Mouse (Mus musculus) lung, adult 2 months (tissue): ENCODE measurements around the gene Edf1. TPM values are rescaled to one million over a fixed set of nuclear protein-coding genes. Genes with fewer than 3 reads are reported as not detected.
A peak's percentile ranks its signal among the peaks of the same experiment; 100 is the strongest.

Experiments
- DNase-seq: peaks from one replicate; pipeline ENCODE4 v3.0.0; 2022
- H3K4me1 ChIP-seq: fragments of 200-500 bp; 2 replicates; pipeline ENCODE4 v1.6.1; 2011; ENCODE audit warnings: low read length; ENCODE audit not compliant: control insufficient read depth, insufficient read depth
- H3K4me3 ChIP-seq: fragments of 200-500 bp; replicated peaks from 2 replicates; pipeline ENCODE3; 2011; ENCODE audit warnings: low read depth, mild to moderate bottlenecking, control low read depth, low read length; ENCODE audit errors: extremely low read depth
- CTCF ChIP-seq: fragments of 200-500 bp; IDR thresholded peaks from 2 replicates; pipeline ENCODE4 v1.5.1; 2011; ENCODE audit warnings: mild to moderate bottlenecking, low read length, control low read depth; ENCODE audit not compliant: insufficient read depth
- POLR2A ChIP-seq: fragments of 200-500 bp; IDR thresholded peaks from 2 replicates; pipeline ENCODE4 v1.6.1; 2011; ENCODE audit warnings: low read depth, mild to moderate bottlenecking, control low read depth, low read length, borderline replicate concordance; ENCODE audit errors: extremely low read depth
- WGBS: fragments of 180-500 bp; shearing (Covaris S2); methylation state at CpG from one replicate; pipeline ENCODE4 v1.1.7; 2018; 5-methylcytosine and 5-hydroxymethylcytosine counted together
- polyA plus RNA-seq: library from polyadenylated mRNA; depleted of rRNA; stranded (reverse); fragments of >200 nt; gene quantifications from 2 replicates; pipeline ENCODE4 v1.2.3, GENCODE M21; 2012

Edf1 gene
- polyA plus RNA-seq, 1 experiment, result 94.0 TPM

DNA sequence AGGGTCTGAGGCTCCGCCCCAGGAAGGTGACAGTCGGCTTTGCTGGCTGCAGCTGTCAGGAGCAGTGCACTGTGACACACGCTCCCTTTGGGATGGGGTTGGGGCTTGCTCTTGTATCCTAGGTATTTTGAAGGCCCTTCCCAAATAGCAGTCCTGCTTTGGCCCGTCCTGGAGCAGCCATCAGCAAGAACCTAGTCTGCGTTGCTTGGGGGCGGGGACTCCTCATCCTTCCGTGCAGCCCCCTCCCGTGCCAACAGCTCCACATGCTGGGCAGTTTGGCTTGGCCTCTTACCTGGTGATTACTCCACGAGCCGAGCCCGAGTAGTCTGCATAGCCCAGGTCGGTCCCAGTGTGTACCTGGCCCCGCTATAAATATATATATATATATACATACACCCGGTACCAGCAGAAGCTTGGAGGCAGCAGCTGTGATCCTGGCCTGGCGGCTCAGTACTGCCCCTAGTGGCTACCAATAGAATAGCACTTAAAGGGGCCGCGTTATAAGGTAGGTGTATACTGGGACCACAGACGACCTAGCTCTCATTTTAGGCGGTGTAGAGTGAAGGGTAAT lies 23.7 kb downstream of the Edf1 start, which contains the start of gene Ajm1:
Gene Ajm1 (minus strand): TSS at position 464 of the 571 bp plus-strand sequence.
- H3K4me3 ChIP-seq, result peak within 1 kb of the TSS; percentile 7
- peak; percentile 80 for TF ChIP-seq CTCF
- no peak for TF ChIP-seq POLR2A
- H3K4me1 ChIP-seq, result peaks cover 15% of the 10 kb centered on the region
- DNase-seq, result peak; percentile 55
- whole genome bisulfite sequencing, result 5% methylated on average over 19 of the region's 19 CpGs

DNA sequence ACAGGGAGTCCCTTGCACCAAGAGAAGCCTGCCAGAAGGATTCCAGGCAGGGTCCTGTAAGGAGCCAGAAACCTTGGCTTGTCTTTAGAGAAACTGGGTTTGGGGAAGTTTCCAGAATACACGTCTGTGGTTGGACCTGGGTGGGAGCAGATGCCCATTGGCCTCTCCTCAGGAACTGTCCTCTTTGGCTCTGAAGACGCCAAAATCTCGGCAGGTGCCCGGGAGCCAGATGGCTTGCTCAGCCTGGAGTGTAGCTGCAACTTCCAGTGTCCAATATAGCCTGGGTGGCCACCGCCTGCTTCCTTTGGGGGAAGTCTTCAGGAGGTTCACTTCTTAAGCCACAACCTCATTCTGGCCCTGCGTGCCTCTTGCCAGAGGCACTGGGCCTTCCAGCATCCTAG lies 24.3 kb downstream of the Edf1 start:
- WGBS, result 20% methylated on average over 6 of the region's 6 CpGs
- no peak for TF ChIP-seq CTCF
- TF ChIP-seq POLR2A, result no peak
- H3K4me1 ChIP-seq, result peaks cover 15% of the 10 kb centered on the region
- H3K4me3 ChIP-seq, result no peak overlapping the region
- DNase-seq, result no peak

DNA sequence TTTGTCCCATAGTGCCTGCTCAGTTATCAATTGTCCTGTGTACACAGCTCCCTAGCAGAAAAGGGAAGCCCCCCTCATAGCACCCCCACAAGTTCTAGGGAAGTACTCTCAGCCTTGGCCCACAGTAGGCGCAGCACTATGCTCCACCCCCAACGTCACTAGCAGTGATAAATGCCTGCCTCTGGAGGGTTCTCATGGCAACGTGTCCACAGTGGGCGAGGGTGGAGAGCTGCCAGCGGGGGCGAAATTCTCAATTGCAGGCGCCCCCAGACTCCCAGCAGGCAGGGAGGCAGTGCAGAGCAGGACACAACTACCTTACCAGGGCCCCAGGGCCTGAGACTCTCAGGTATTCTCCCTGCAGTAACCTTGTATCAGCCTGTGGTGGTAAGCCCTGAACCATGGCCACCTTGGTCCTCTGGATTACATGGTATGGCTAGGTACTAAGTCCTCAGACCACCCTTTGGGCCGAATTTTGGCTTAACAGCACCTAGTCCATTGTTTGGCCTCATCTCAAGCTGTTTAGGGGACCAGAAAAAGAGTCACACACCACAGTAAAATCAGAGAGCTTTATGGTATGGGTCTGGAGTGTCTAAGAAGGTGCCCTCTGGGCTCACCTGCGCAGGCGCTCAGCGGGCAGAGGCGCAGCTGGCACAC lies 24.9 kb downstream of the Edf1 start:
- TF ChIP-seq POLR2A (no peak), CTCF (no peak)
- WGBS, result 48% methylated on average over 12 of the region's 12 CpGs
- no peak for DNase-seq
- H3K4me3 ChIP-seq, result no peak overlapping the region
- H3K4me1 ChIP-seq, result peaks cover 13% of the 10 kb centered on the region

DNA sequence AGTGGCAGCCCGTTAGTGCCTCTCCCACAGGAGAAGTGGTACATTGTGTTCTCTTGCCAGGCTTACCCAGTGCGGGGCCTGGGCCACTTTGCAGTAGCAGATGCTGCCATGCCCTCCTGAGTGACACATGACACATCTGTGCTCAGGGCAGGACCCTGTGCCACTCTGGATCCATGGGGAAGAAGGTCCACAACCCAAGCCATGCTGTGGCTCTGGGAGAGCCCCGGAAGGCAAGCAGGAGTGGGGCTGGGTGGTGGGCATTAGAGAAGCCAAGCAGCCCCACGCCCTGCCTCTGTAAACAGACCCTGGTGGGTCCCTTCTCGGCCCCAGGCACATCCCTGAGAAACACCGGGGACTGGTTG lies 25.5 kb downstream of the Edf1 start:
- peaks cover 11% of the 10 kb centered on the region for H3K4me1 ChIP-seq
- no peak overlapping the region for H3K4me3 ChIP-seq
- WGBS, result 65% methylated on average over 6 of the region's 6 CpGs
- no peak for TF ChIP-seq POLR2A
- no peak for TF ChIP-seq CTCF
- no peak for DNase-seq

DNA sequence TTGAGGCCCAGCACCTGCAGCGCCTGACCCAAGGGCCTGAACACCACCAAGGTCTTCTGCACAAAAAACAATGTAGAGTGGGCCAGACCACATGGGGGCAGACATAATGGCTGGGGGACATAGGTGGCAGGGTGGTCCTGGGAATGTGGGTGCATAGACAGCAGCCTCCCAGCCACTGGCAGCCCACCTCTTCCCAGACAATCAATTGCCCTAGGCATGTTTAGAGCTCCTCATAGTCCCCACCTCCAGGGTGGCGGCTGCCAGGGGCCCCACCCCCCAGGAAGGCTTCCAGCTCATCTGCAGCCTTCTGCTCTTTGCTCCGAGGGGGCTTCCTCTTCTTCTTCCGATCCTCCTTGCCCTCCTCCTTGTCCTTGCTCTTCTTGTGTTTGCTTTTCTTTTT lies 25.9 kb downstream of the Edf1 start:
- H3K4me3 ChIP-seq, result no peak overlapping the region
- no peak for TF ChIP-seq POLR2A
- no peak for TF ChIP-seq CTCF
- H3K4me1 ChIP-seq, result peaks cover 7% of the 10 kb centered on the region
- no peak for DNase-seq
- 62% methylated on average over 4 of the region's 4 CpGs for WGBS

DNA sequence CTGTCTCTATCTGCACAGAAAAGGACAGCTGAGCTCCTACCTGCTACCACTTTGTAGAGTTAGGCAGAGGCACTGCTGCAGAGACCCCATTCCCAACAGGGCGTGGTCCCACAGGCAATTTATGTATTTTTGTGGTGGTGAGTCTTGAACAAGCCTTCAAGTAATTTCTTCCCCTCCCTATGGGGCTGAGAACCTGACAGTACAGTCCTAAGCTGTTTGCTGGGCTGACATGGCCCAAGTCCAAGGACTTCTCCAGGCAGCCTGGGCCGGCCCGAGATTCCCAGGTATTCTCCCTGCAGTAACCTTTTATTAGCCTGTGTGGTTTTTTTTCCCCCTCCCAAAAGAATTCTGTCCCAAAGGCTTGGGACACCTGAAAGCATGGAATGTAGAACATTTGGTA lies 26.5 kb downstream of the Edf1 start:
- 72% methylated on average over 3 of the region's 3 CpGs for WGBS
- H3K4me1 ChIP-seq, result peaks cover 5% of the 10 kb centered on the region
- no peak for TF ChIP-seq CTCF
- no peak for TF ChIP-seq POLR2A
- H3K4me3 ChIP-seq, result no peak overlapping the region
- no peak for DNase-seq

DNA sequence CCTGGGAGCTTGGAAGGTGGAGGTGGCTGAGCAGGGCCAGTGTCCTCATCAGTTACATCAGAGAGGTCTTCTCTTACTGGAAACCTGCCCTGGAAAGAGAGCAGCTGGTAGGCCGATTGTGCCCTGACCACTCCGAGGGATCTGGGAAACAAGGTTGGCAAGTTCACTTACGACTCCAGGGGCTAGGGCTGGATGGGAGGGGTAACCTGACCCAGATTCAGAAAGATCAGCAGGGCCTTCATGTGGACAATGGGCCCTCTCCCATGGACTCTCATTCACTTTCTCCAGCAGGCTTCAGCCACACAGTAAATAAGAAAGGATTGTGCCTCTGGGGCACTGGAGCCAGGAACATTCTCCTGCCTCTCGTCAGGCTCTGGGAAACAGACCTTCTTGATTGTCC lies 27.2 kb downstream of the Edf1 start:
- Histone ChIP-seq H3K4me1 (peaks cover 4% of the 10 kb centered on the region; the same call in 1 of the 2 replicates), H3K4me3 (no peak overlapping the region)
- TF ChIP-seq POLR2A, result no peak
- no peak for TF ChIP-seq CTCF
- DNase-seq, result no peak
- WGBS, result 85% methylated on average over 4 of the region's 4 CpGs

DNA sequence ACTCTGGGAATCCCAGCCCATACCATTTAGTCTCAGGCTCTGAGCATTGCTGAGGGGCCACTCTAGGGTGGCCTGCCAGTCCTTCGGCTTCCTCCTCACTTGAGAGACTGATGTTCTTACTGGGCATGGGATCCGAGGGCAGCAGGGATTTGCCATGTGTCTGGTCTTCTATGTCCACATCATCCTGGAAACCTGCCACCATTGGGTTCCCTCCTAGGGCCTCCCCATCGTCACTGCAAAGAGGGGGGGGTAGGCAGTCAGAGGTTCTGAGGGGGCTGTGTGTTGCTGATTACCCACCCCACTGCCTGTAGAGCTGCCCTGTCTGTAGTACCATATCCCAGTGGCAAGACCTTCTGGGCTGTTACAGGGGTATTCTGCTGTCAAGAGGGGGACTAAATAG lies 28.0 kb downstream of the Edf1 start:
- no peak for DNase-seq
- TF ChIP-seq CTCF (no peak), POLR2A (no peak)
- Histone ChIP-seq H3K4me1 (peaks cover 4% of the 10 kb centered on the region; the same call in 1 of the 2 replicates), H3K4me3 (no peak overlapping the region)
- WGBS, result 77% methylated on average over 3 of the region's 3 CpGs

DNA sequence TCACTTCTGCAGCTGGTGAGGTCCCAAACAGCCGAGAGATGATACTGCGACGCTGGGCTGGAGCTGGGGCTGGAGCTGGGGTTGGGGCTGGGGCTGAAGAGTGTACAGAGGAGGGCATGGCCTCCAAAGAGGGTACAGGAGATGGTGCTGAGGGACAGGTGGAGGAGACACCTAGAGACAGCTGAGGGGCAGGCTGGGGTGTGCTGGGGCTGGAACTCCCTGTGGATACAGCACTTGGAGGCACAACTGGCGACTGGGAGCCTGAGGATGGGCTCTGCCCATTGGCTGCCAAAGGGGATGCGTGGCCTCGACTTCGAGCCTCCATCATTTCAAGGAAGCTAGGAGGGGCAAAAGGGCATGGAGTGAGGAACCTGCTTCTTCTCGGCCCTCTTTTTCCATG lies 29.6 kb downstream of the Edf1 start:
- TF ChIP-seq POLR2A (no peak), CTCF (no peak)
- H3K4me1 ChIP-seq, result no peaks in the 10 kb centered on the region
- WGBS, result 89% methylated on average over 8 of the region's 8 CpGs

More for the DNA sequence above, 29.6 kb downstream of the Edf1 start:
- no peak for DNase-seq
- no peak overlapping the region for H3K4me3 ChIP-seq
